Mouse (Mus musculus) brain, embryonic 14.5 days (tissue): ENCODE results near the gene Gstp3.
"Not testable (repeated sequence)": the region's sequence is repeated elsewhere in the genome, so short reads cannot be mapped to it uniquely, and the experiment has no call there.

Source experiments
- CTCF ChIP-seq: fragments of 200-500 bp; IDR thresholded peaks from 2 replicates; pipeline ENCODE4 v1.5.1; 2012; ENCODE audit warnings: inconsistent platforms, mild to moderate bottlenecking, moderate library complexity, borderline replicate concordance; ENCODE audit not compliant: insufficient read depth, insufficient read length; ENCODE audit errors: extremely low read depth
- POLR2A ChIP-seq: fragments of 200-500 bp; IDR thresholded peaks from 2 replicates; pipeline ENCODE4 v1.6.1; 2012; ENCODE audit warnings: mild to moderate bottlenecking, inconsistent platforms, borderline replicate concordance; ENCODE audit not compliant: poor library complexity, insufficient read depth, insufficient read length, severe bottlenecking; ENCODE audit errors: extremely low read depth

DNA sequence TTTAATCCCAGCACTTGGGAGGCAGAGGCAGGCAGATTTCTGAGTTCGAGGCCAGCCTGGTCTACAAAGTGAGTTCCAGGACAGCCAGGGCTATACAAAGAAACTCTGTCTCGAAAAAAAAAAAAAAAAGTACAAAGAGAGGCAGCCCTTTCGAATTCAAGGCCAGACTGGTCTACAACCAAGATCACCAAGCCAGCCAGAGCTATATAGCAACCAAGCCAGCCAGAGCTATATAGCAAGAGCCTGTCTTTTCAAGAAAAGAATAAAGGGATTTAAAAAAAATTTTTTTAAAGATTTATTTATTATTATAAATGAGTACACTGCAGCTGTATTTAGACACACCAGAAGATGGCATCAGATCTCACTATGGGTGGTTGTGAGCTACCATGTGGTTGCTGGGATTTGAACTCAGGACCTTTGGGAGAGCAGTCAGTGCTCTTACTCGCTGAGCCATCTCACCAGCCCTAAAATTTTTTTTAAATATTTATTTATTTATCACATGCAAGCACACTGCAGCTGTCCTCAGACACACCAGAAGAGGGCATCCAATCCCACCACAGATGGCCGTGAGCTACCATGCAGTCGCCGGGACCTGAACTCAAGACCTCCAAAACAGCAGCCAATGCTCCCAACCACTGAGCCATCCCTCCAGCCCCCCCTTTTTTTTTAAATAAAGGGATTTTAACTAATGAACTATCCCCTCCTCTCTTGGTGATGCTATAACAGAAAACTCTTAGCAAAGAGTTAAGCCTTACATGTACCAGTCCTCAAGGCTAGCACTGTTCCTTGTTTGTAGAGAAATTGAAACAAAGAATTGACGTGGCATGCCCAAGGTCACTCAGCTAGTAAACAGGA lies 902 bp upstream of the Gstp3 start:
- not testable (repeated sequence) for TF ChIP-seq CTCF, POLR2A
